Comparison of ENCODE assay signal across 16 mouse cellular contexts in genomic region chr12:117450106-117450505, GRCm38 (mm10).
A peak's percentile ranks its signal among the peaks of the same experiment; 100 is the strongest.
DNase-seq lines count a peak whose midpoint lies in the region; ATAC-seq lines count a peak whose summit lies in the region.
"Had no signal": no experiment of that assay in that cellular context is flagged by ENCODE, and none has a peak within 500 bp of the region (broad histone marks: within the 10 kb centered on the region; RNA-seq: fewer than 3 reads in every experiment).

No protein-coding gene starts in this region.

- no peak for ATAC-seq in heart, embryonic 15.5 days (replicated peaks; ENCODE audit: insufficient number of reproducible peaks, insufficient read depth, low FRiP score, low read depth)
- ATAC-seq in lung, embryonic 16.5 days (ENCODE audit: low read depth), result peak; percentile 26
- ATAC-seq: hindbrain, embryonic 16.5 days; liver, embryonic 12.5 days had no signal

- H3K4me3 ChIP-seq in heart, embryonic 15.5 days, result no peak overlapping the region
- H3K4me3 ChIP-seq in lung, embryonic 16.5 days (ENCODE audit: low read length), result no peak overlapping the region
- H3K4me3 ChIP-seq: heart, embryonic 13.5 days; kidney, embryonic 15.5 days; liver, embryonic 12.5 days; megakaryocyte, embryonic 14.5 days had no signal

- H3K27me3 ChIP-seq in heart, embryonic 15.5 days, result no peaks in the 10 kb centered on the region
- H3K27me3 ChIP-seq in lung, embryonic 16.5 days (ENCODE audit: control insufficient read depth, insufficient read depth, low read depth, low read length), result no peaks in the 10 kb centered on the region
- H3K27me3 ChIP-seq: heart, embryonic 13.5 days; kidney, embryonic 15.5 days; liver, embryonic 12.5 days; megakaryocyte, embryonic 14.5 days had no signal

- no peak overlapping the region for H3K4me2 ChIP-seq in heart, embryonic 15.5 days
- no peak overlapping the region for H3K4me2 ChIP-seq in lung, embryonic 16.5 days (ENCODE audit: low read depth, low read length)
- H3K4me2 ChIP-seq: heart, embryonic 13.5 days; kidney, embryonic 15.5 days; liver, embryonic 12.5 days had no signal

- H3K9ac ChIP-seq in heart, embryonic 15.5 days, result no peak overlapping the region
- H3K9ac ChIP-seq in lung, embryonic 16.5 days (ENCODE audit: low read length), result peak overlapping the region; percentile 35; the same call in 1 of the 2 replicates
- H3K9ac ChIP-seq: heart, embryonic 13.5 days; kidney, embryonic 15.5 days; liver, embryonic 12.5 days had no signal

- peak; percentile 32 for DNase-seq in gastrocnemius, postnatal 25 days
- DNase-seq in gastrocnemius, adult 8-10 months (ENCODE audit: low spot score in 2 of 2), result no peak
- peak; percentile 74 for DNase-seq in ES-CJ7 (ENCODE audit: low read depth, low spot score)
- no peak for DNase-seq in left cerebral cortex, adult 8-10 months (ENCODE audit: low spot score in 2 of 2)
- no peak for DNase-seq in cerebellum, postnatal 4 days (ENCODE audit: low spot score in 2 of 2)
- no peak for DNase-seq in cerebellum, postnatal 36 days
- DNase-seq: B cell, adult 2 months; retina, postnatal 1 day; thymus, adult 18-20 months had no signal

- no peaks in the 10 kb centered on the region for H3K9me3 ChIP-seq in heart, embryonic 15.5 days (replicated peaks)
- no peaks in the 10 kb centered on the region for H3K9me3 ChIP-seq in lung, embryonic 16.5 days (ENCODE audit: control insufficient read depth, low read length)
- H3K9me3 ChIP-seq: heart, embryonic 13.5 days; kidney, embryonic 15.5 days; liver, embryonic 12.5 days; megakaryocyte, embryonic 14.5 days had no signal

- 0 out of 2 replicates have a peak overlapping the region, but pooled peaks have one; percentile 1 for H3K27ac ChIP-seq in heart, embryonic 15.5 days
- peak overlapping the region; percentile 55 for H3K27ac ChIP-seq in lung, embryonic 16.5 days (ENCODE audit: low read length)
- H3K27ac ChIP-seq: heart, embryonic 13.5 days; kidney, embryonic 15.5 days; liver, embryonic 12.5 days had no signal

- no peaks in the 10 kb centered on the region for H3K36me3 ChIP-seq in heart, embryonic 15.5 days
- H3K36me3 ChIP-seq in lung, embryonic 16.5 days (ENCODE audit: control insufficient read depth, insufficient read depth, low read length), result no peaks in the 10 kb centered on the region
- H3K36me3 ChIP-seq: heart, embryonic 13.5 days; kidney, embryonic 15.5 days; liver, embryonic 12.5 days had no signal

- H3K4me1 ChIP-seq in heart, embryonic 15.5 days (replicated peaks), result peaks cover 8% of the 10 kb centered on the region
- peaks cover 31% of the 10 kb centered on the region for H3K4me1 ChIP-seq in lung, embryonic 16.5 days (replicated peaks; ENCODE audit: control insufficient read depth, insufficient read depth, low read length)
- H3K4me1 ChIP-seq: megakaryocyte, embryonic 14.5 days had no signal

Comparison
In these comparisons a context has a peak if more than half of its experiments do, and no peak if none do; other contexts are left out.
1. DNase-seq: peak in gastrocnemius, postnatal 25 days (single experiment) and ES-CJ7 (single experiment); none in gastrocnemius, adult 8-10 months (0 of 2), left cerebral cortex, adult 8-10 months (0 of 2), cerebellum, postnatal 4 days (0 of 2) and cerebellum, postnatal 36 days (0 of 2).